26 mouse cellular contexts compared by ENCODE assay signal in genomic region chr2:11199624-11200023, GRCm38 (mm10).
"Had no signal": no experiment of that assay in that cellular context is flagged by ENCODE, and none has a peak within 500 bp of the region (broad histone marks: within the 10 kb centered on the region; RNA-seq: fewer than 3 reads in every experiment).

No protein-coding gene starts in this region.

- ATAC-seq: hindbrain, embryonic 16.5 days; inflammation-experienced regulatory T-cells, adult 6 months; intestine, embryonic 15.5 days; intestine, postnatal 0 days; liver, embryonic 12.5 days had no signal

- H3K27me3 ChIP-seq: heart, embryonic 13.5 days; heart, embryonic 15.5 days; hindbrain, embryonic 12.5 days; intestine, embryonic 15.5 days; limb, embryonic 13.5 days; limb, embryonic 15.5 days; liver, embryonic 12.5 days had no signal

- H3K4me3 ChIP-seq: gastrocnemius, adult 2 months; heart, adult 2 months; heart, embryonic 13.5 days; heart, embryonic 15.5 days; hindbrain, embryonic 10.5 days; hindbrain, embryonic 12.5 days; intestine, embryonic 15.5 days; limb, embryonic 13.5 days; limb, embryonic 15.5 days; liver, embryonic 12.5 days had no signal

- H3K4me1 ChIP-seq: heart, embryonic 13.5 days; heart, embryonic 15.5 days; hindbrain, embryonic 10.5 days; hindbrain, embryonic 12.5 days; intestine, embryonic 15.5 days; limb, embryonic 13.5 days; limb, embryonic 15.5 days had no signal

- H3K9ac ChIP-seq: heart, embryonic 13.5 days; heart, embryonic 15.5 days; hindbrain, embryonic 12.5 days; hindbrain, embryonic 14.5 days; intestine, embryonic 15.5 days; limb, embryonic 13.5 days; limb, embryonic 15.5 days; liver, embryonic 12.5 days; liver, embryonic 14.5 days had no signal

- DNase-seq: gastrocnemius, adult 2 months; gastrocnemius, postnatal 10 days; gastrocnemius, postnatal 25 days; heart, adult 11 months; heart, adult 2 months; heart, postnatal 4 days; kidney, adult 18-20 months; kidney, adult 8-10 months; kidney, postnatal 10 days; kidney, postnatal 25 days; kidney, postnatal 4 days; layer of hippocampus, postnatal 36 days; left cerebral cortex, postnatal 4 days had no signal

- H3K27ac ChIP-seq: gastrocnemius, adult 2 months; heart, adult 2 months; heart, embryonic 13.5 days; heart, embryonic 15.5 days; hindbrain, embryonic 10.5 days; hindbrain, embryonic 12.5 days; hindbrain, embryonic 14.5 days; intestine, embryonic 15.5 days; limb, embryonic 13.5 days; limb, embryonic 15.5 days; liver, embryonic 12.5 days; liver, embryonic 14.5 days had no signal

- H3K9me3 ChIP-seq: heart, embryonic 13.5 days; heart, embryonic 15.5 days; hindbrain, embryonic 10.5 days; hindbrain, embryonic 12.5 days; intestine, embryonic 15.5 days; limb, embryonic 13.5 days; limb, embryonic 15.5 days; liver, embryonic 12.5 days had no signal

- H3K36me3 ChIP-seq: heart, embryonic 13.5 days; heart, embryonic 15.5 days; hindbrain, embryonic 10.5 days; hindbrain, embryonic 12.5 days; intestine, embryonic 15.5 days; limb, embryonic 13.5 days; limb, embryonic 15.5 days; liver, embryonic 12.5 days had no signal
